Mouse (Mus musculus) 416B (cell line): ENCODE results near the gene Ttll5.

Experiments
- DNase-seq: peaks from one replicate; pipeline ENCODE4 v3.0.0; 2011; ENCODE audit warnings: low read depth

Ttll5 gene

GRCm38 (mm10) chr12:85969571-85969970 is 145.1 kb downstream of the Ttll5 start:
- peak; percentile 93 for DNase-seq

- DNase-seq: no peak
These were observed 145.7 kb downstream of the Ttll5 start for GRCm38 (mm10) chr12:85970191-85970590.

GRCm38 (mm10) chr12:85970803-85971202 is 146.3 kb downstream of the Ttll5 start:
- no peak for DNase-seq

GRCm38 (mm10) chr12:85971655-85972054 is 147.2 kb downstream of the Ttll5 start:
- peak; percentile 65 for DNase-seq

GRCm38 (mm10) chr12:85973526-85973925 is 149.1 kb downstream of the Ttll5 start:
- DNase-seq: peak; percentile 39

GRCm38 (mm10) chr12:85974030-85974429 is 149.6 kb downstream of the Ttll5 start:
- DNase-seq: no peak

- no peak for DNase-seq
These were observed 155.5 kb downstream of the Ttll5 start for GRCm38 (mm10) chr12:85979996-85980395.

- DNase-seq: no peak
These were observed 161.1 kb downstream of the Ttll5 start for GRCm38 (mm10) chr12:85985524-85985923.

- no peak for DNase-seq
These were observed 161.6 kb downstream of the Ttll5 start for GRCm38 (mm10) chr12:85986024-85986423.

- DNase-seq: no peak
These were observed 162.3 kb downstream of the Ttll5 start for GRCm38 (mm10) chr12:85986540-85987443.

GRCm38 (mm10) chr12:85987444-85987889 is 163.0 kb downstream of the Ttll5 start:
- DNase-seq: no peak

GRCm38 (mm10) chr12:85988121-85988520 is 163.7 kb downstream of the Ttll5 start:
- DNase-seq: no peak

GRCm38 (mm10) chr12:85988818-85989377 is 164.4 kb downstream of the Ttll5 start:
- no peak for DNase-seq

GRCm38 (mm10) chr12:85992013-85992837 is 167.8 kb downstream of the Ttll5 start:
- peak; percentile 61 for DNase-seq

GRCm38 (mm10) chr12:85992838-85993234 is 168.4 kb downstream of the Ttll5 start:
- peak; percentile 9 for DNase-seq

- no peak for DNase-seq
These were observed 169.4 kb downstream of the Ttll5 start for GRCm38 (mm10) chr12:85993790-85994360.

- no peak for DNase-seq
These were observed 176.2 kb downstream of the Ttll5 start for GRCm38 (mm10) chr12:86000641-86001073.

- no peak for DNase-seq
These were observed 176.7 kb downstream of the Ttll5 start for GRCm38 (mm10) chr12:86001120-86001655.

- DNase-seq: no peak
These were observed 180.2 kb downstream of the Ttll5 start for GRCm38 (mm10) chr12:86004627-86005026.

- DNase-seq: no peak
These were observed 182.9 kb downstream of the Ttll5 start for GRCm38 (mm10) chr12:86007377-86007776.

- no peak for DNase-seq
These were observed 186.2 kb downstream of the Ttll5 start for GRCm38 (mm10) chr12:86010656-86011055.

GRCm38 (mm10) chr12:86012195-86012594 is 187.7 kb downstream of the Ttll5 start:
- DNase-seq: no peak
